Mouse (Mus musculus) liver, embryonic 13.5 days (tissue): ENCODE data around the gene Agr2. TPM values are rescaled to one million over a fixed set of nuclear protein-coding genes. Genes with fewer than 3 reads are reported as not detected.

ENCODE experiments used
- ATAC-seq: fragments of 200-750 bp; cut with Nextera tagmentation; 2 replicates; pipeline ENCODE4 v1.8.0; 2017; ENCODE audit warnings: low read depth, mild to moderate bottlenecking, moderate number of reproducible peaks, moderate library complexity
- DNase-seq: peaks from one replicate; pipeline ENCODE4 v3.0.0; 2022
- H3K27ac ChIP-seq: fragments of 300-500 bp; sonication (generic); 2 replicates; pipeline ENCODE4 v1.5.1; 2015; ENCODE audit warnings: moderate library complexity, mild to moderate bottlenecking, inconsistent platforms
- H3K27me3 ChIP-seq: fragments of 300-500 bp; sonication (generic); 2 replicates; pipeline ENCODE4 v1.6.1; 2015; ENCODE audit warnings: mild to moderate bottlenecking, inconsistent platforms
- H3K36me3 ChIP-seq: fragments of 300-500 bp; sonication (generic); 2 replicates; pipeline ENCODE4 v1.6.1; 2015; ENCODE audit warnings: mild to moderate bottlenecking, inconsistent platforms
- H3K4me1 ChIP-seq: fragments of 300-500 bp; sonication (generic); replicated peaks from 2 replicates; pipeline ENCODE4 v1.6.1; 2015; ENCODE audit warnings: inconsistent platforms
- H3K4me2 ChIP-seq: fragments of 300-500 bp; sonication (generic); 2 replicates; pipeline ENCODE4 v1.6.1; 2015; ENCODE audit warnings: inconsistent platforms, mild to moderate bottlenecking, moderate library complexity
- H3K4me3 ChIP-seq: fragments of 300-500 bp; sonication (generic); replicated peaks from 2 replicates; pipeline ENCODE4 v1.5.1; 2015; ENCODE audit warnings: mild to moderate bottlenecking, inconsistent platforms
- H3K9ac ChIP-seq: fragments of 300-500 bp; sonication (generic); 2 replicates; pipeline ENCODE4 v1.6.1; 2015; ENCODE audit warnings: mild to moderate bottlenecking, inconsistent platforms
- H3K9me3 ChIP-seq: fragments of 300-500 bp; sonication (generic); replicated peaks from 2 replicates; pipeline ENCODE4 v1.6.1; 2016; ENCODE audit warnings: inconsistent platforms
- WGBS: fragments of 180-500 bp; shearing (Covaris S2); methylation state at CpG from one replicate; pipeline ENCODE4 v1.1.7; 2015; ENCODE audit not compliant: insufficient replicate concordance; 5-methylcytosine and 5-hydroxymethylcytosine counted together
- polyA plus RNA-seq: library from polyadenylated mRNA; unstranded; fragments of >200 nt; fragmentation: Nextera tagmentation; extraction: Ambion mirVana; gene quantifications from 2 replicates; pipeline ENCODE4 v1.2.1, GENCODE M21; 2015

Agr2 gene
- polyA plus RNA-seq, 1 experiment from 2014 or later = 0.43 TPM

GRCm38 (mm10) chr12:36041281-36041589, 48.5 kb downstream of the Agr2 start:
- Histone ChIP-seq H3K9me3 (no peaks in the 10 kb centered on the region), H3K4me2 (peak overlapping the region; percentile 98), H3K9ac (peak overlapping the region; percentile 81), H3K4me3 (peak overlapping the region; percentile 79), H3K4me1 (peaks cover 37% of the 10 kb centered on the region), H3K36me3 (no peaks in the 10 kb centered on the region), H3K27ac (no peak overlapping the region), H3K27me3 (no peaks in the 10 kb centered on the region)
- ATAC-seq = no peak
- 23% methylated on average over 4 of the region's 4 CpGs for WGBS
- DNase-seq = no peak

- WGBS = under 1% methylated on average over 50 of the region's 50 CpGs
Measured at GRCm38 (mm10) chr12:36041703-36042347, 49.1 kb downstream of the Agr2 start.

GRCm38 (mm10) chr12:36042348-36042778, 49.7 kb downstream of the Agr2 start, which contains the start of gene Tspan13:
TSS of gene Tspan13 (minus strand) at chr12:36042500.
- Histone ChIP-seq H3K9ac (peak within 1 kb of the TSS; percentile 81), H3K4me1 (peaks cover 37% of the 10 kb centered on the region), H3K4me2 (peak within 1 kb of the TSS; percentile 98), H3K36me3 (no peaks in the 10 kb centered on the region), H3K4me3 (peak within 1 kb of the TSS; percentile 79), H3K27me3 (no peaks in the 10 kb centered on the region), H3K27ac (no peak within 1 kb of the TSS; the same call in 1 of the 2 replicates), H3K9me3 (no peaks in the 10 kb centered on the region)
- peak; percentile 82 for DNase-seq
- ATAC-seq = peak; percentile 93
- WGBS = 0% methylated on average over 35 of the region's 35 CpGs

More at GRCm38 (mm10) chr12:36041703-36042347, 49.1 kb downstream of the Agr2 start:
- H3K27ac ChIP-seq = no peak overlapping the region; the same call in 1 of the 2 replicates
- H3K4me1 ChIP-seq = peaks cover 39% of the 10 kb centered on the region
- peak; percentile 66 for ATAC-seq
- peak overlapping the region; percentile 98 for H3K4me2 ChIP-seq
- peak overlapping the region; percentile 81 for H3K9ac ChIP-seq
- peak overlapping the region; percentile 79 for H3K4me3 ChIP-seq
- DNase-seq = peak; percentile 9
- H3K36me3 ChIP-seq = no peaks in the 10 kb centered on the region
- no peaks in the 10 kb centered on the region for H3K9me3 ChIP-seq
- no peaks in the 10 kb centered on the region for H3K27me3 ChIP-seq

- Histone ChIP-seq H3K36me3 (no peaks in the 10 kb centered on the region), H3K4me2 (no peak overlapping the region), H3K4me1 (peaks cover 33% of the 10 kb centered on the region), H3K27me3 (no peaks in the 10 kb centered on the region), H3K9me3 (no peaks in the 10 kb centered on the region), H3K27ac (no peak overlapping the region), H3K4me3 (no peak overlapping the region), H3K9ac (no peak overlapping the region)
- 60% methylated on average over 2 of the region's 2 CpGs for WGBS
- ATAC-seq (no peak), DNase-seq (no peak)
Measured at GRCm38 (mm10) chr12:36044691-36045090, 52.0 kb downstream of the Agr2 start.

GRCm38 (mm10) chr12:36046196-36046595, 53.5 kb downstream of the Agr2 start:
- DNase-seq = no peak
- Histone ChIP-seq H3K4me1 (peaks cover 21% of the 10 kb centered on the region), H3K9ac (no peak overlapping the region), H3K36me3 (no peaks in the 10 kb centered on the region), H3K9me3 (no peaks in the 10 kb centered on the region), H3K27ac (no peak overlapping the region), H3K27me3 (no peaks in the 10 kb centered on the region), H3K4me3 (no peak overlapping the region), H3K4me2 (no peak overlapping the region)
- no peak for ATAC-seq
- whole genome bisulfite sequencing = 2% methylated on average over 5 of the region's 5 CpGs

- H3K4me2 ChIP-seq = no peak overlapping the region
- no peaks in the 10 kb centered on the region for H3K36me3 ChIP-seq
- H3K4me3 ChIP-seq = no peak overlapping the region
- DNase-seq = no peak
- 72% methylated on average over 2 of the region's 2 CpGs for WGBS
- H3K27ac ChIP-seq = no peak overlapping the region
- H3K9me3 ChIP-seq = no peaks in the 10 kb centered on the region
- no peaks in the 10 kb centered on the region for H3K27me3 ChIP-seq
- H3K9ac ChIP-seq = no peak overlapping the region
- ATAC-seq = no peak
- peaks cover 8% of the 10 kb centered on the region for H3K4me1 ChIP-seq
Measured at GRCm38 (mm10) chr12:36047593-36047992, 54.9 kb downstream of the Agr2 start.

- no peak overlapping the region for H3K9ac ChIP-seq
- H3K9me3 ChIP-seq = no peaks in the 10 kb centered on the region
- no peak overlapping the region for H3K27ac ChIP-seq
- 62% methylated on average over 1 of the region's 1 CpGs for WGBS
- H3K4me3 ChIP-seq = no peak overlapping the region
- no peak for DNase-seq
- H3K36me3 ChIP-seq = no peaks in the 10 kb centered on the region
- no peaks in the 10 kb centered on the region for H3K27me3 ChIP-seq
- H3K4me2 ChIP-seq = no peak overlapping the region
- ATAC-seq = no peak
- H3K4me1 ChIP-seq = peaks cover 6% of the 10 kb centered on the region; the same call in 1 of the 2 replicates
Measured at GRCm38 (mm10) chr12:36050276-36050675, 57.6 kb downstream of the Agr2 start.

Other genes starting within 250 kb of the Agr2 start
- not detected in 2 replicates for gene Agr3, start 67.3 kb upstream of the Agr2 start, polyA plus RNA-seq
- 21.8 and 25.8 TPM in 2 replicates for gene Tspan13, start 49.6 kb downstream of the Agr2 start, polyA plus RNA-seq
- gene Ankmy2, start 164.2 kb downstream of the Agr2 start, polyA plus RNA-seq = 11.3 and 13.5 TPM in 2 replicates
- 76.7 and 93.1 TPM in 2 replicates for gene Bzw2, start 165.2 kb downstream of the Agr2 start, polyA plus RNA-seq